Mouse (Mus musculus) limb, embryonic 13.5 days (tissue): ENCODE results near the gene Zmym1. TPM values are rescaled to one million over a fixed set of nuclear protein-coding genes. Genes with fewer than 3 reads are reported as not detected.
"Not testable (repeated sequence)": the region's sequence is repeated elsewhere in the genome, so short reads cannot be mapped to it uniquely, and the experiment has no call there.

Source experiments
- ATAC-seq: fragments of 200-750 bp; cut with Nextera tagmentation; 2 replicates; pipeline ENCODE4 v1.8.0; 2017; ENCODE audit warnings: low read depth, moderate number of reproducible peaks, moderate TSS enrichment; ENCODE audit not compliant: low FRiP score
- H3K27ac ChIP-seq: fragments of 300-500 bp; sonication (generic); 2 replicates; pipeline ENCODE4 v1.5.1; 2015; ENCODE audit warnings: inconsistent platforms, mild to moderate bottlenecking, moderate library complexity
- H3K27me3 ChIP-seq: fragments of 300-500 bp; sonication (generic); 2 replicates; pipeline ENCODE4 v1.6.1; 2015; ENCODE audit warnings: mild to moderate bottlenecking, inconsistent platforms
- H3K36me3 ChIP-seq: fragments of 300-500 bp; sonication (generic); 2 replicates; pipeline ENCODE4 v1.6.1; 2015; ENCODE audit warnings: inconsistent platforms, mild to moderate bottlenecking, moderate library complexity
- H3K4me1 ChIP-seq: fragments of 300-500 bp; sonication (generic); 2 replicates; pipeline ENCODE4 v1.6.1; 2015; ENCODE audit warnings: inconsistent platforms
- H3K4me2 ChIP-seq: fragments of 300-500 bp; sonication (generic); replicated peaks from 2 replicates; pipeline ENCODE4 v1.6.1; 2015; ENCODE audit warnings: inconsistent platforms, mild to moderate bottlenecking, moderate library complexity
- H3K4me3 ChIP-seq: fragments of 300-500 bp; sonication (generic); 2 replicates; pipeline ENCODE4 v1.5.1; 2015; ENCODE audit warnings: moderate library complexity, mild to moderate bottlenecking, inconsistent platforms
- H3K9ac ChIP-seq: fragments of 300-500 bp; sonication (generic); 2 replicates; pipeline ENCODE4 v1.6.1; 2015; ENCODE audit warnings: mild to moderate bottlenecking, inconsistent platforms
- H3K9me3 ChIP-seq: fragments of 300-500 bp; sonication (generic); 2 replicates; pipeline ENCODE4 v1.6.1; 2016; ENCODE audit warnings: inconsistent platforms
- WGBS: fragments of 180-500 bp; shearing (Covaris S2); methylation state at CpG from one replicate; pipeline ENCODE4 v1.1.7; 2015; 5-methylcytosine and 5-hydroxymethylcytosine counted together
- polyA plus RNA-seq: library from polyadenylated mRNA; unstranded; fragments of >200 nt; fragmentation: Nextera tagmentation; extraction: Ambion mirVana; gene quantifications from 2 replicates; pipeline ENCODE4 v1.2.1, GENCODE M21; 2015

Zmym1 gene
- polyA plus RNA-seq, 1 experiment from 2014 or later: 22.1 TPM

GRCm38 (mm10) chr4:127023201-127023600 is 37.8 kb downstream of the Zmym1 start:
- Histone ChIP-seq H3K4me2 (peak overlapping the region; percentile 97), H3K36me3 (peaks cover 52% of the 10 kb centered on the region), H3K9me3 (no peaks in the 10 kb centered on the region), H3K27ac (no peak overlapping the region), H3K4me3 (peak overlapping the region; percentile 99), H3K9ac (peak overlapping the region; percentile 100), H3K27me3 (no peaks in the 10 kb centered on the region), H3K4me1 (peaks cover 39% of the 10 kb centered on the region)
- no peak for ATAC-seq
- WGBS: 2% methylated on average over 9 of the region's 9 CpGs

- peak; percentile 52 for ATAC-seq
- Histone ChIP-seq H3K9me3 (no peaks in the 10 kb centered on the region), H3K27me3 (no peaks in the 10 kb centered on the region), H3K4me1 (peaks cover 34% of the 10 kb centered on the region), H3K36me3 (peaks cover 41% of the 10 kb centered on the region), H3K4me3 (peak overlapping the region; percentile 99), H3K27ac (peak overlapping the region; percentile 99), H3K4me2 (peak overlapping the region; percentile 97), H3K9ac (peak overlapping the region; percentile 100)
- under 1% methylated on average over 53 of the region's 53 CpGs for WGBS
These were observed 38.8 kb downstream of the Zmym1 start for GRCm38 (mm10) chr4:127021989-127022626.

- under 1% methylated on average over 70 of the region's 87 CpGs for WGBS
- H3K9ac ChIP-seq: peak within 1 kb of the TSS; percentile 100
- peak within 1 kb of the TSS; percentile 99 for H3K27ac ChIP-seq
- peak within 1 kb of the TSS; percentile 97 for H3K4me2 ChIP-seq
- H3K36me3 ChIP-seq: peaks cover 33% of the 10 kb centered on the region
- peak; percentile 96 for ATAC-seq
- H3K9me3 ChIP-seq: no peaks in the 10 kb centered on the region
- no peaks in the 10 kb centered on the region for H3K27me3 ChIP-seq
- peaks cover 26% of the 10 kb centered on the region for H3K4me1 ChIP-seq
- H3K4me3 ChIP-seq: peak within 1 kb of the TSS; percentile 99
These were observed 39.6 kb downstream of the Zmym1 start, which contains the start of gene Sfpq for GRCm38 (mm10) chr4:127021151-127021945. Gene Sfpq (plus strand): TSS chr4:127021324.

GRCm38 (mm10) chr4:127020411-127021150 is 40.4 kb downstream of the Zmym1 start:
- Histone ChIP-seq H3K9ac (no peak overlapping the region), H3K27me3 (no peaks in the 10 kb centered on the region), H3K4me3 (peak overlapping the region; percentile 99), H3K36me3 (peaks cover 26% of the 10 kb centered on the region), H3K9me3 (no peaks in the 10 kb centered on the region), H3K4me1 (peaks cover 20% of the 10 kb centered on the region), H3K4me2 (peak overlapping the region; percentile 61), H3K27ac (no peak overlapping the region)
- 10% methylated on average over 13 of the region's 13 CpGs for WGBS
- no peak for ATAC-seq

- Histone ChIP-seq H3K9me3 (no peaks in the 10 kb centered on the region), H3K4me1 (peaks cover 3% of the 10 kb centered on the region), H3K36me3 (no peaks in the 10 kb centered on the region), H3K4me2 (no peak overlapping the region), H3K27ac (no peak overlapping the region), H3K9ac (no peak overlapping the region), H3K4me3 (no peak overlapping the region), H3K27me3 (no peaks in the 10 kb centered on the region)
- 87% methylated on average over 4 of the region's 4 CpGs for WGBS
- ATAC-seq: no peak
These were observed 44.6 kb downstream of the Zmym1 start for GRCm38 (mm10) chr4:127016366-127016765.

- not testable (repeated sequence) for H3K4me1 ChIP-seq, H3K27ac ChIP-seq, H3K36me3 ChIP-seq, H3K9ac ChIP-seq, H3K9me3 ChIP-seq, H3K27me3 ChIP-seq
- WGBS: 21% methylated on average over 14 of the region's 26 CpGs
- Histone ChIP-seq H3K4me3 (peak overlapping the region; percentile 33), H3K4me2 (peak overlapping the region; percentile 44; the same call in 1 of the 2 replicates)
- ATAC-seq: peak; percentile 87
These were observed 45.5 kb downstream of the Zmym1 start for GRCm38 (mm10) chr4:127015294-127015993.

GRCm38 (mm10) chr4:127005113-127005936 is 55.6 kb downstream of the Zmym1 start:
- Histone ChIP-seq H3K4me3 (peak overlapping the region; percentile 42), H3K4me2 (peak overlapping the region; percentile 67), H3K9me3 (no peaks in the 10 kb centered on the region), H3K27me3 (peaks cover 8% of the 10 kb centered on the region; the same call in 1 of the 2 replicates), H3K9ac (peak overlapping the region; percentile 59), H3K4me1 (peaks cover 12% of the 10 kb centered on the region), H3K27ac (no peak overlapping the region; the same call in 1 of the 2 replicates), H3K36me3 (no peaks in the 10 kb centered on the region)
- ATAC-seq: 0 out of 2 replicates have a peak, but pooled peaks have one; percentile 66
- WGBS: 16% methylated on average over 25 of the region's 25 CpGs

GRCm38 (mm10) chr4:127004384-127004783 is 56.6 kb downstream of the Zmym1 start:
- Histone ChIP-seq H3K27me3 (peaks cover 8% of the 10 kb centered on the region; the same call in 1 of the 2 replicates), H3K4me2 (peak overlapping the region; percentile 67; the same call in 1 of the 2 replicates), H3K27ac (no peak overlapping the region), H3K9ac (peak overlapping the region; percentile 59; the same call in 1 of the 2 replicates), H3K9me3 (no peaks in the 10 kb centered on the region), H3K36me3 (no peaks in the 10 kb centered on the region), H3K4me3 (no peak overlapping the region), H3K4me1 (peaks cover 12% of the 10 kb centered on the region)
- WGBS: 73% methylated on average over 3 of the region's 3 CpGs
- no peak for ATAC-seq

GRCm38 (mm10) chr4:127000601-127001105 is 60.3 kb downstream of the Zmym1 start:
- WGBS: 33% methylated on average over 8 of the region's 8 CpGs
- Histone ChIP-seq H3K4me2 (no peak overlapping the region), H3K27ac (no peak overlapping the region), H3K4me3 (no peak overlapping the region), H3K36me3 (no peaks in the 10 kb centered on the region), H3K9me3 (no peaks in the 10 kb centered on the region), H3K27me3 (peaks cover 8% of the 10 kb centered on the region; the same call in 1 of the 2 replicates), H3K4me1 (peaks cover 11% of the 10 kb centered on the region), H3K9ac (no peak overlapping the region)
- ATAC-seq: no peak

- 94% methylated on average over 16 of the region's 16 CpGs for WGBS
- H3K4me3 ChIP-seq, H3K36me3 ChIP-seq, ATAC-seq, H3K27me3 ChIP-seq, H3K4me1 ChIP-seq, H3K9me3 ChIP-seq, H3K9ac ChIP-seq, H3K4me2 ChIP-seq, H3K27ac ChIP-seq: not testable (repeated sequence)
These were observed 61.6 kb downstream of the Zmym1 start for GRCm38 (mm10) chr4:126999372-126999771.
